Mouse (Mus musculus) embryo, embryonic 10.5 days (tissue): ENCODE measurements around the gene Vim.
A peak's percentile ranks its signal among the peaks of the same experiment; 100 is the strongest.

Source experiments
- DNase-seq: peaks from one replicate; pipeline ENCODE4 v3.0.0-alpha.2; 2015; ENCODE audit warnings: low spot score

The Vim gene

DNA sequence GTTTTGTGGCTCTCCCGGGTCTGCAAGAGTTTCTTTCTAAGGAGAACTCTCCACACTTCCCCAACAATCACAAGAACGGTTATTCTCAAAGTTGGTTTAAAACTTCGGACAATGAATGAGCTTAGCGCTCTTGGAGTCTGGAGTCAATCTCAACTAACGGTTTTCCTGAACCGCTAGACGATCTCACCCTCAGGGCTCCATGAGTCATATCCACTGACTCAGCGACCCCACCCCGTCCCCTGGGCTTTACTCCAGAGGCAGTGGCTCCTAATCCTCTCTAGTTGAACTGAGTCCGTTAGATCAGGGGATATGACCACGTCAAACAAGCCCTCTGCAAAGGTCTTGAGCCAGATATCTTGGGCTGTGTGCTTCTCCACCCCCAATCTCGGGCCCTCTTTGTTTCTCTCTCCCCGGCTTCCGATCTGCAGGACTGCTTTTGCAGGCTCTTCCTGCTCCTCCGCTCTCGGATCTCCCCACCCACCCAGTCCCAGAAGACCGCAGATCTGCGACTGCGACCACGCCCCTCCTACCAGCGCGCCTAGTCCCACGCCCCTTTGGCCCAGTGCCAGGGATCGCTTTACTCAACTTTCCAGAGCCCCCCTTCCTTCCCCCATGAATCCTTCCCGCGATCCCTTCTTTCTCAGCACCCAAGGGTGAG is at the start of gene Vim:
Gene Vim, plus strand, starts transcription at position 520 of the 658 bp plus-strand sequence.
- DNase-seq: peak; percentile 95

DNA sequence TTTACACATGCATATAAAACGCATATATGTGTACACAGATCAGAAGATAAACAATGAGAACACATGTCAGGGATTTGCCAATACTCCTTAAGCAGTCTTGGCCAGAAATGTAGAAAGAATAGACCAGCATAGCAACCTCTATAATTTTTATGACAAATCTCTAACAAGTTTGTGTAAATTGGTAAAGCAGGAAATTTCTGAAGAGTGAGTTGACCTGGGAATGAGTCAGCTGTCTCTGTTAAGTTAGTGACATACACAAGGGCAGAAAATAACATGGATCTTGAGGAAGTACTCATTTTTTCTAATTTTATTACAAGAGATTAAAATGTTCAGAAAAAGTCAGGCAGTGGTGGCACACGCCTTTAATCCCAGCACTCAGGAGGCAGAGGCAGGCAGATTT is 47.5 kb upstream of the Vim start:
- DNase-seq: no peak

DNA sequence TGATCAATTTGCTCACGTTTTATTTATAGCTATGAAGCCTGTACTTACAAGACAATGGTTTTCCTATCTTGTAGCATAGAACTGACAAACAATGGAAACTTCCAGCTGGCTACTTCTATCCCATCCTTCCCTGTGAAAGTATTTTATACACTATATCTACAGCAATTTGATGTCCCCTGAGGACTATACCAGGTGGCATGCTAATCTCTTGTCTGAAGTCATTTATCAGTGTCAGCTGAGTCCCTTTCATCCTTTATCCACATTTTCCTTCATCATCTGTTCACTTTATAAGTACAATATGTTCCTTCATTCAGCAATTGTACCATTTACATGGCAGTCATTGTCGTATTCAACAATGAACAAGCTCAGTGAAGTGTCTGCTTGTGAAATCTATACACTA is 46.6 kb upstream of the Vim start:
- DNase-seq: no peak

DNA sequence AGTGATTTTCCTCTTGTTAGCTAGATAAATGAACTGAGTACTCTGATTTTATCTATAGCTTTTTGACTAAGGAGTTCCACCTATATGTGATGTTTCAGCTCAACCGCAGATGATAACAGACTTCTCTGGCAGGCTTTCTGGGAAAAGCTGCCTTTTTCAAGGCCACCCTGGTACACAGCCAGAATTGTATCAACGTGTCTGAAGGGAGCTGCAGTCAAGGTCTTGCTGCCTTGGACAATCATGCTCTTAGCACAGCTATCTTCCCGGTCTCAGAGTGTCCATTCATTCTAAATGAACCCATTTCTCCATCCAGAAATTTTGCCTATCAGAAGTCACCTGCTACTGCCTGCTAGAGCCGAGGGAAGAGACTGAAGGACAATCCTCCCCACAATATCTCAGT is 46.2 kb upstream of the Vim start:
- no peak for DNase-seq

DNA sequence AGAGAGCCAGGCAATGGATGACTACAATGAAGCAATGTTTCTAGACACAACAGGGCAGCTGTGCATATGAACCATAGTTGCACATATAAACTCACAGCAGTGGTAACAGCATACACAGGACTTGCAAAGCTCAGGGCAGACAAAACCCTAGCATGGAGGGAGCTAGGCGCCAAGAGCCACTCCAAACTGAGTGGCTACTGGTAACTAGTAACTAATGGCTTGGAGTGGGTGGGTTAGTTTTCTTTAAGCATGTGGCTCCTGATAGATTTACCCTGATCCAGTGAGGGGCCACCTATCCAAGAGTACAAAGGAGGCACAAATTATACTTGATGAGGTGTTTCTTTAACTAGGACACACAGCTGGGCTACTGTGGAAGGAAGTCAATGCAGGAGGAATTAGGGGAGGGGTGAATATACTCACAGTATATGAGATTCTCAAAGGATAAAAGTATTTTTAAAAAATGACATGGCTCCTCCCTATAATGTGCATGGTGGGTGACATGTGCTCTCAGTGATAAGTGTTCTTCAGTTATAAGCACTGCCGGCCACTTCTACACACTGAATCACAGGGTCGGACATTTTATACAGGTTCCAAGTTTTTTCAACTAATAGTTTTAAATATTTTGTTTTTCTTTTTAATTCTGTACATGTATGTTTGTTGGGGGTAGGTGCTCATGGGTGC is 44.3 kb upstream of the Vim start:
- no peak for DNase-seq

DNA sequence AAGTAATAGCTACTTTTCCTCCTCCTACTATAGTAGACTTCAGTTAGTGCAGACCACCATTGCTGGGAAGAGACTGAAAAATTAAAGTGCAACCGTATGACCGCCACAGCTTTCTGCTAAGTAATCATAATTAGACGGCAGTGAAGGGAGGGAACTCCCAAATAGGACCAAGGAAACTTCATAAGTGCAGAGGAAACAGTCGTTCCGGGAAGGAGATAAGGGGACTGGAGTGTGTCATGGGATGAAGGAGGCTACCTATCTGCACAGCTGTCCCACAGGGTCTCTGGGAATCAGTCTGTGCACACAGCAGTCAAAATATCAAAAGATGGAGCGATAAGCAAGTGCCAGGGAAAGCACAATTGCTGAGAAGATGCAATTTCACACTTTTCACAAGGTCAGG is 43.1 kb upstream of the Vim start:
- no peak for DNase-seq

DNA sequence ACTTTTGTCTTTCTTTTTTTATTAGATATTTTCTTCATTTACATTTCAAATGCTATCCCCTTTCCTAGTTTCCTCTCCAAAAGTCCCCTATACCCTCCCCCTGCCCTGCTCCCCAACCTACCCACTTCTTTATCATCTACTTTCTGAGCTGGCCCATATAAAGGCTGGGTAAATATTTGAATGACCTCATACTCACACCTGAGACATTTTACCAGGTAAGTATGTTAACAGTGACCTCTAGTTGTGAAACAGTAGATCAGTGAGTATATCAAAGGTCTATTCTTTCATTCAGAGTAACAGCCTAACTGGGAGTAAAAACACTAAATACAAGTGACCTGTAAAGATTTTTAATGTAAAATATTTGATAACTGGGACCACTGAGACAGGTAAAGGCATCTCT is 37.0 kb upstream of the Vim start:
- DNase-seq: no peak

DNA sequence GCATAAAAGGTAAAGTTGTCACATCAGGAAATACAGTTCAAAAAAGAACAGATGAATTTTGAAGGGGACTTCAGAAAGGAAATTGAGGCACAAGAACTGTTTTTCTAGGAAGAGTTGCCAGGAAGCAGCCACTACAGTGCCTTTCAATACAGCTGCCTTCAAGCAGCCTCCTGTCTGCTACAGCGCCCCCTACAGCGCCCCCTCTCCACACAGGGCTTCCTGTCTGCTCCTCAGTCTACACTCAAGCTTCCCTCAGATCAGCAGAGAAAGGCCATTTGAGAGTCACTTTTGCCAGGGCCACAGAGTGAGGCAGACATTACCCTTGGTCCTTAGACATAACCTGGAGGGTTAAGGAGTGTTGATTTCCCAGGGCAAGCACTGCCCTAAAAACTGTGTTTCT is 36.0 kb upstream of the Vim start:
- no peak for DNase-seq

DNA sequence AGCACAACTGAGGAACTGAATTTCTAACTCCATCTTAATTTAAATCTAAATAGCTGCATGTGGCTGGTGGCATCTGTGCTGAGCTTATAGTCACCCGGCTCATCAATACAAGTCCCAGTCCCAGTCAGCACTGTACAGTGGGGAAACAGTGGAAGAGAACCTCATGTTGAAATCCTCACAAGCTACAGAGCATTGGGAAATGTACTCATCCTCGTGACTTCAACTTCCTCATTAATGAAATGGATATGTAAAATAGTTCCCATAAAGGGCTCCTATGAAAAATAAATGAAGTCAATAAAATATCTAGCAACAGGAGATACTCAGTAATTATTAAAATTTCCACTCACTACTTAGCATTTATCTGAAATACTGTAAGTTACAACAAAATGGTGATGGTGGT is 35.5 kb upstream of the Vim start:
- no peak for DNase-seq

DNA sequence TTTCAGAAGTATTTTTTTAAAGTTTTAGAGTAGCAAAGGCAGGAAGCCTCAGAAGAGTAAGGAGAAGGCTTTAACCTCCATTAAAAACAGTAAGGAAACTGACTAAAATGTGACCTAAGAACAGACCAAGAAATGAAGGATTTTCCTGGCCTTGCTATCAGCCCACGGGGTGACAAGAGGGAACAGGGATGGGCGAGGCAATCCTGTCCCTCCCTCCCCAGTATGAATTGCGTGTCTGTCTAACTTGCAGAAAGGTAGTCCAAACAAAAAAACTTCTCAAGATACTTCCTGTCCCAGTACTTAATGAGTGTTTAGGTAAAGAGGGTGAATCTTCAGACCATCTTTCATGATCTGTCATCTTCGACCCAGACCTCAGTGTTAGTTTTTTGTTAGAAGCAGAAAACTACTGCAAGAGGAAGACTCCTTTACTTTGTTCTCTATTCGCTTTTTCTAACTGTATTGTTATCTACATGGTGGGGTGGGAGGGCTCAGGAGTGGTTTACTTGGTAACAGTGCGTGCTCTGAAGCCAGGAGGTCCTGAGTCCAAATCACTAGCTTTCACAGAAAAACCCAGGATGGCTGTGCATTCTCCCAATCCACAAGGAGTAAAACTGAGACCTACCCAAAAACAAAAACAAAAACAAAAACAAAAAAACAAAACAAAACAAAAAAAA is 34.9 kb upstream of the Vim start:
- no peak for DNase-seq

DNA sequence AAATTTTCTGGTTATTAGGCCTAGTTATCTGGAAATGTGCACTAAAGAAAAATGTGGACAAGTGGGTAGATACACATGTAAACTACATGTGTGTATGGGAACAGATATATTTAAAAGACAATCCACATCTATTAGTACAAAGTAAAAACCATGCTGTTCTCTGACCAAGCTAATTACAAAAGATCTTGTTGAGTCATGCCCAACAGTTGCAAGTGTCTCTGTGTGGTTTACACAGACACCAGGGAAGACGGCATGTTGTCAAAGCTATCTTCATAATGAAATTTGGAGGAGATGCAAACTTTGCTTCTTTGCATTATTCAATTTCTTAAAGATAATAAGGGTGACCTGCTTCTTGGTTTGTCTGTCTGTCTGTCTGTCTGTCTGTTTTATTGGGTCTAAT is 33.9 kb upstream of the Vim start:
- DNase-seq: no peak

DNA sequence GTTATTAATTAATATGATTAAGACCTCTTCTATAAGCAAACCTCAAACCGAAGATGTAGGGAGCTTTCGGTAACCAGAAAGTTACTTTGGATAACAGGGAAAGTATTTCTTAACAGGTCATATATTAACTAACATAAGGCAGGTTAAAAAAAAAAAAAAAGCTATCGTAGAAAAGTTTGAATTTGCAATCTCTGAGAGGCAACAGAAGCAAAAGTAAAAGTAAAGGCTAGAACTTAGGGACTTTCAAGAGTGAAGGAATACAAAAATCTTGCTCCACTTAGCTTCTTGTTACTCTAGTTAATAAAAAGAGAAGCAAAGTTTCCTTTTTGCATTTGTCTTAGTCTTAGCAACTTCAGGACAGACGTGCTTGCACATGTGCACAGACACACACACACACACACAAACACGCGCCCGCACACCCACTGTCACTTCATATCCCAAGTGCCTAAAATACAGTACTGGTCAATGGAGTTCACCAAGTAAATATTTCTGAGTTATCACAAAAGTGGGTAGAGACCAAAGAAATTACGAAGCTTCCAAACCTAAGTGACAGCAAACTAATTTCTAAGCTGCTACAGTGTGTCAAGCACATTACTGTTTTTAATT is 30.1 kb upstream of the Vim start:
- DNase-seq: no peak

DNA sequence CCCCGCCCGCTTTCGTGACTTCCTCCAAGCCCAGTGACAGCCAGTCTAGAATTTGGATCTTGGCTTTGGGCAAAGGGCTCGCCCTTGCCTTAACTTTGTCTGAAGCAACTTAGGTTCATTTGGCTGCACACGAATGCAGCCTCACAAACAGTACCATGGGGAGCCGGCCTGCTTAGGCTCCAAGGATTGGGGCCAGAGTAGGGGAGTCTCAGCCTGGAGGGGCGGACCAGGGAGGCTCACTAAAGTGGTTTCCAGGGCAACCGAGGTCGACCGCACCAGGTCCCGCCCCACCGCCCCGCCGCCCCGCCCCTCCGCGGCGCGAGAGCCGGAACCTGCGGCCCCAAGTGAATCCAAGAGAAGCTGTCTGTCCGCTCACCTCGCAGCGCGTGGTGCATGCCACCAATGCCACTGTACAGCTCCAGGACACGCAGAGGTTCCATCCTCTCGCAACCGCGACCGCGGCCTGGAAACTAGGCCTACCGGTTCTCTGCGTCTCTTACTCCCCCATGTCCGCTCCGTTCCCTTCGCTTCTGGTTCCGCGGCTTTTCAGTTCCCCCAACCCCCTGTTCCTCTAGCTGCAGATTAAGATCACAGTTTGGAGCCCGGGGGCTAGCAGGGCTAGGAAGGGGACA is 29.4 kb upstream of the Vim start, which contains the start of gene Trdmt1:
Gene Trdmt1, minus strand, starts transcription at position 476 of the 632 bp plus-strand sequence.
- DNase-seq: peak; percentile 96

DNA sequence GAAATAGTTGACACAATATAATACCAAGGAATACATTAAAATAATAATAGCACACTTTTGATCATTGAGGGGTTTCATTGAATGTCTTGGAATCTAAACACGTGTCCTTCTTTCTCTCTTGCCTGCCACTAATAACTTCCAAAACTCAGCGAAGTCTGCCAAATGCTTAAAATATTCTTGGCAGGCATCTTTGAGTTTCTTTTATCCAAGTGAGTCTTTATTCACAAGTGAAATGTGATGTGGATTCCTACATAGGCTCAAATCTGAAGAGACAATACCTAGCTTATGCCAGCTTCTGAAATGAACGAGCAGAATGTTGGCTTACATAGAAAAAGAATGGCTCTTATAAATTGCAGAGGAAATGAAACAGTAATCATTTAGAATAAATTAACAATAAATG is 25.0 kb upstream of the Vim start:
- no peak for DNase-seq

DNA sequence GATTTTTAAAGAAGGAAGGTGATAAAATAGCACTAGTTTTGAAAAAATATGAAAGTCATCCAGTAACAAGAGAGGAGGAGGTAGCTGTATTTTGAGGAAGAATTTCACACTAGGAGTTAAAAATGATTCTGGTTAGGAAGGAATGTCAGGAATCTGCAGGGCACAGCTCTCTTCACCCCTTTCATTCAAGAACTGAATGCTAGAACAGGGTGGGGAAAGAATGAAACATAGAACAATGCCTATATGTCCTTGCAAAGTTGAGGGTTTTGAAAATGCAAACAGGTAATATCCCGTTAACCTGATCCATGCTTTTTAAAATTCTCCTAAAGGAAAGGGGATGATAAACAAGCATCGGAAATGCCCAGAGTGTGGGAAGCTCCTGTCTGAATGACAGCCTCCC is 19.8 kb upstream of the Vim start:
- no peak for DNase-seq

DNA sequence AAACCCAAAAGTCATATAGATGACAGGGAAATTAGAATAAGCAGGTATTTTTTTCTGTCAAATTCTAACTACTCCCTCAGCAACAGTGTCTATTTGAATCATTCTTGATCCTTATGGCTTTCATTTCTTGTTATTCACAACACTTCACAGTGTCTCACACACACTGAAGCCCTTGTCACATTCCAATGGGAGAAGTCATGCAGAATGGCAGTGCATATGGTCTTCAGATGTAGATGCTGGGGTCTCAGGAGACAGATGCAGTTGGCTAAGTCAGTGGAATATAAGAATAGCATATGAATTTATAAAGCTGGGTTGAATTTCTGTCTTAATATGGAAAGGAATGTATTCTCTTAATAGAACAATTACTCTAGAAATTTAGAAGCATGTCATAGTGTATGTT is 17.5 kb upstream of the Vim start:
- no peak for DNase-seq

DNA sequence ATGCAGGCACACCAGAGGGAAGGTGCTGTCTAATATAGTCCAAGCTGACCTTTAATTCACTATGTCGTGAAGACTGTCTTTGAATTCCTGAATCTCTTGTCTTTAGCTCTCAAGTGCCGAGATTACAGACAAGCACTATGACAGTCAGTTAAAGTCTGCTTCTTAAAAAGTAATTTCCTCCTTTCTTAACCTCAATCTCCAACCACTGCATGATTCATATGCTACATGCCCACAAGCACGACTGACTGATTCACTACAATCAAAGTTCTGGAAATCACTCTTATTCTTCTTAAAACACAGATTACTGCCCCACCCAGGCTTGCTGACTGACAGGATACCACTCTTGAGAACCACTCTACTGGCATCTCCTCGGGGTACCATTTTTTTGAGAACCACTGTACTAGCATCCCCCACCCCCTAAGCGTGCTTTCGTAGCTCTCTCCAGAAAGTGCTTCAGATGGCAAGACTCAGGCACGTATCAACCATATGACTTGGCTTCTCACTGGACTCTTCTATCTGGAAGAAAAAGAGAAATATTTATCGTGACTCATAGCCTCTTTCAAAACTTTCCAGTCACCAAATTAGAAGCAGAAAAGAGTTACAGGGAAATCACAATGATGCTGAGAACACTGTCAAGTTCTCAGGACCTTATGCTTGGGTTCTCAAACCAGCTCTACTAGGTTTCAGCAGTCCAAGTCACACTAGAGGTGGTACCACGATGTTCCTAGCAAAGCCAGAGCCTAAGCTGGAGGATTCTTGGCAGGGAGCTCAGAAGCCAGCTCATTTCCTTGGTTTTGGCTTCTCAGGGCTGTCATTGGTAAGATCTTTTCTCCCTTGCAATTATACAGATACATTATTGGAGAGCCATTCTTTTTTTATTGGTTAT is 16.3 kb upstream of the Vim start:
- no peak for DNase-seq

DNA sequence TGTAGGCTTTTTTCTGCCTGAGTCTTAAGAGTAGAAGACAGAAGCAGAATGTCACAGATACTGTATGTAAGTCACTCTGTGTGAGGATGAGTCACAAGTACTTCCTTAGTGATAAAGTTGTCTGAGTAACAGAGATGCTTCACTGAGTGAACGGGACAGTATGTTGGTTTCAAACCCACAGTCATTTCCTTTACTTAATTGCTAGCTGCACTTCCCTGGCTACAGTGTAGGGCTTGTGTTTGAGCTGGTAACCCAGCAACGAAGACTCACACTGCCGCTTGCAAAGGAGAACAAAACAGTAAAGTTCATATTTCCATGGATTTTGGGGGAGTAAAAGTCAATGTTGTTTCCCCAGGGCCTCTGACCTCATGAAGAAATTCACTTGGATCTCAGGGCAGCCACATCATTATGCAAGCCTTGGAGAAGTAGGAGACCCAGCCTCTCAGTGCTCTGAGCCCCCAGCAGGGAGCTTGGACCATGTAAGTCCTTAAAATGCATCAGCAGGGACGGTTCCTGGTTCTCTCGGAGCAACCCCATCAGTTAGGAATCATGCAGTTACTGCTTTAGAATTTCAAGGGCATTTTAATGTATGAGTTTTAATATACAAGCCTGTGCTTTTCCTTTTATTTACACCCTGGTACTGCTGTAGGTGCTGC is 15.0 kb upstream of the Vim start:
- DNase-seq: no peak

DNA sequence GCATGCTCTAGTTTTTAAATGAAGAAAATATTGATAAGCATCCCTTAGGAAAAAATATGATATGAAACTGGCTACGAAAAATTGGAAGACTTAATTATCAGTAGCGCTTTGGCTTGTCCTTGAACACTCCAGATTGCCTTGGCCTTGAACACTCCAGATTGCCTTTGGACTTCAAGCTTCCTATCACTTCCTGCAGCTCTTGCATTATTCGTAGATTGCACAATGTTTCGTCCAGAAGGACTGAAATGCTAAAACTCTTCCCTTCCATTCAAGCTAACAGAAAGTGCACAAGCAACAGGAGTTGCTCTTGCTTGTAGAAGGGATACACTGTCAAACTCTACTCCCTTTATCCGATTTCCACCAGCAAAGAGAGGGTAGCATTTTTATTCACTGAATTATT is 14.4 kb upstream of the Vim start:
- no peak for DNase-seq

DNA sequence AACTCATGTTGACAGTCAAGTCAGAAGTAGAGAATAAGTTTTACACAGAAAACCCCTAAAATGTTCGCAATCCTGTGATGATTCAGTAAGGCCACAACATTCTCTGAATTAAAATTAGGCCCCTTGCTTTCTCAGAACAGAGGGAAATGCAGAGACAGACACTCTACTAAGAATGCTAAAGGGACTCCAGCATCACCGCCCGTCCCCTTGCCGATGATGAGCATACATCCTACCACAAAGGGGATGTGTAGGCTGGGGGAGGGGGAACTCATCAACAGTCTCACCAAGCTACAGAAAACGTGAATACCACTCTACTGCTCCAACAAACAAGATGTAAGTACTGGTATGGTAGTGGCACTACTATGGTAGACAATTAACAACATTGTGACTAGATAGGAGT is 14.0 kb upstream of the Vim start:
- DNase-seq: no peak

DNA sequence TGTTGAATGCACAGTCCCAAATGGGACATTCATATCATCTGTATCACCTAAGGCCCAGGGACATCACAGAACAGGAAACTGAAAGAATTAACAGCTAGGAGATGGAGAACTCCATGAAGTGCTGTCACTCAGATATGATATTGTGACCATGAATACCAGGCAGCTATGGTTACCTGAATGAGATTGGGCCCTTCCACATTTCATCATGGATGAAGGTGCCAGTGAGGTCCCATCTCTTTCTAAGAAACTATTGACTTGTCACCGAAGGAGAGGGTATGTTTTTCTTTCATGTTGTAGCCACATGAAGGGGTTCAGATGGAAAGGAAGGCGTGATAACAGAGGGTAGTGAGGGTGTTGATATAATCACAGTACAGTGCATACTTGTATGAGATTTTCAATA is 13.3 kb upstream of the Vim start:
- no peak for DNase-seq
